Mouse (Mus musculus) natural killer cell, adult 2 months (primary cell): Measurements from ENCODE around the gene Zbtb17.

Source experiments
- DNase-seq, 2 experiments: peaks; one replicate each; pipeline ENCODE4 v3.0.0; 2022; ENCODE audit warnings: low spot score in 2 of 2

The Zbtb17 gene

GRCm38 (mm10) chr4:141425484-141426479 is 18.7 kb upstream of the Zbtb17 start:
- peak; percentile 40 to 68 for DNase-seq

DNA sequence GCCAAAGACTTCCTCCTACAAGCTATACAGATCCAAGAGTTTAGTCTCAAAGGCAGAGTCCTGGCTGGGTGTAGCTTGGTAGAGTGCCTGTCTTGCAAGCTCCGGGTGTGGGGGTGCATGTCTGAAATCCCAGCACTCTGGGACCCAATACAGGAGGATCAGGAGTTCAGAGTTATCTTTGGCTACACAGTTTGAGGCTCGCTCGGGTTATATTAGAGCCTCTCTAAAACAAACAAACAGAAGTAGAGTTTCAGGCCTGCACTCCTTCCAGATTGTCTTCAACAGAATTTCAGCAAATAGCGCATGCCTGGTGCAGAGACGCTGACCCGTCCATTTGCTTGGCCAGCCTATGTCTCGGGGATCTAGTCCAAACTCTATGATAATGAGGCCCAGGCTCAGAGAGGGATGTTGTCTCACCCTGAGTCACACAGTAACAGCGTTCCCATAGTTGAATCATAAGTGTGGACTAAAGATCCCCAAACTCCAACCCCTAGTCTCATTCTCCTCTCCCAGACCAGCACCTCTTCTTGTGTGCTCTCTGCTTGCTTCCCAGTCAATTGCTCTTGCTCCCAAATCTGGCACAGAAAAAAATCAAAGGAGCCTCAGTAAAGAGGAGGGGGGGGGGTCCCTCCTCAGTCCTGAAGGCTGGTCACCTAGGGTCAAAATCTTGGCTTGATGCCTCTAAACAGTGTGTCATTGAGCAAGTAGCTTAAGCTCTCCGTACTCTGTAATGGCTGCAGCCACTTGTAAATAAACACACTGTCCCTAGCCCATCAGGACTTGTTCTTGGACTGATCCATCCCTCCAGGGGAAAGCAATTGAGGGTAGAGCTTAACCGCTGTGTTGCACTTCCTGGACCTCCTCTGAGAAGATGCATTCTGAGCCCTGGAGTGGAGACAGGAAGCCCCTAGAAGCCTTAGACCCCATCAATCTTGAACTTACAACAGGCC is 17.4 kb upstream of the Zbtb17 start:
- no peak for DNase-seq

GRCm38 (mm10) chr4:141427921-141428320 is 16.5 kb upstream of the Zbtb17 start:
- no peak for DNase-seq

DNA sequence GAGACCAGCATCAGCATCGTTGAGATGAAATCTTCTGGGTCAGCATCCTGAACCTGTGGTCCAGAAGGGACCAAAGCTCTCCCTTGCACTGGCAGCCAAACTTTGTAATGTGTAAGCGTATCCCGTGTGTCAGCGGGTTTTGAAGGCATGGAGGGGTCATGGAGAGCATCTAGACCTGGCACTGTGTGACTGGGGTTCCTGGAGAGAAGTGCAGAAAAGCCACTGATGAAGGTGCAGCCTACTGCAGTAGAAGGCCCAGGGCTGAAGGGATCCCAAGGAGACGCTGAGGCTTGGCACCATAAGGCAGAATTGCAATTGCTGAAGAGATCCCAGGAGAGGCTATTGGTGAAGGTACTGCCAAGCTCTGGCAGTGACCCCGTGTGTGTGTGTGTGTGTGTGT is 15.1 kb upstream of the Zbtb17 start:
- DNase-seq, result no peak

- no peak for DNase-seq
Observed at GRCm38 (mm10) chr4:141429847-141430246, 14.6 kb upstream of the Zbtb17 start.

GRCm38 (mm10) chr4:141430997-141431396 is 13.5 kb upstream of the Zbtb17 start:
- DNase-seq, result peak; percentile 52 to 71

DNA sequence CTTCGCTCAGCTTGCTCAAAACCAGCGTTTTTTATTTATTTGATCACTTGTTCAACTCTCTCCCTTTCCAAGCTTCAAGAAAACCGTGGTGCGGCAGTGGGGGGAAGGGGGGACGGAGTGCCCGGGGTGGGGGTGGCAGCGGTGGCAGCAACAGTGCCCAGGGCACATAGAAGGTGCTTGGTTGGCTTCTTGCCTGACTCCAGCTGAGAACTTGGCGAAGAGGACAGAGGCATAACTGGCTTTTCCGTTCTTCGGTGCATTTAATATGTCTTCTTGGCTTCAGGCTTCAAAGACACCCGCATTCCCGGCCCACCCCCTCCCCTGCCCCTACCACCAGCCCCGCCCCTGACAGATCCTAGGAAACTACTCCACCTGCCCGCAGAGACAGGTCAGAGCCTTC is 11.8 kb upstream of the Zbtb17 start:
- no peak for DNase-seq

- DNase-seq, result no peak
Observed at GRCm38 (mm10) chr4:141433191-141433590, 11.3 kb upstream of the Zbtb17 start.

DNA sequence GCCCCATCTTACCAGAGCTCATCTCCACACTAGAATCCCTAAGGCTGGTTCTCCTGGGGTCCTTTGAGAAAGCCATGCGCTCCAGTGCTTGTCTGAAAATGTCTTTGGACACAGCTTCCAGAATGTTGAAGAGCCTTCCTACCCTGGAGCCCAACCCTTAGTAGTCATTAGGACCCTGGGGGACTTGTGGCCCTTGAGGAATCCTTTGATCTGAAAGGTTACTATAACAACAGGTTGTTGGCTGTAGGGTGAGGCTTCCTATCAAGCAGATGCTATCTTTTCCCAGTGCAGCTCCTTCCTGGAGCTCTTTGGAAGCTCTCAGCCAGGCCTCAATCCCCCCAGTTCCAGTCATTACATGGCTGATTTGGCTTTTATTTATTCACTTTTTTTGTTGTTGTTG is 8.5 kb upstream of the Zbtb17 start, which contains the start of gene Srarp:
Gene Srarp, minus strand, starts transcription at position 132 of the 400 bp plus-strand sequence.
- no peak for DNase-seq

DNA sequence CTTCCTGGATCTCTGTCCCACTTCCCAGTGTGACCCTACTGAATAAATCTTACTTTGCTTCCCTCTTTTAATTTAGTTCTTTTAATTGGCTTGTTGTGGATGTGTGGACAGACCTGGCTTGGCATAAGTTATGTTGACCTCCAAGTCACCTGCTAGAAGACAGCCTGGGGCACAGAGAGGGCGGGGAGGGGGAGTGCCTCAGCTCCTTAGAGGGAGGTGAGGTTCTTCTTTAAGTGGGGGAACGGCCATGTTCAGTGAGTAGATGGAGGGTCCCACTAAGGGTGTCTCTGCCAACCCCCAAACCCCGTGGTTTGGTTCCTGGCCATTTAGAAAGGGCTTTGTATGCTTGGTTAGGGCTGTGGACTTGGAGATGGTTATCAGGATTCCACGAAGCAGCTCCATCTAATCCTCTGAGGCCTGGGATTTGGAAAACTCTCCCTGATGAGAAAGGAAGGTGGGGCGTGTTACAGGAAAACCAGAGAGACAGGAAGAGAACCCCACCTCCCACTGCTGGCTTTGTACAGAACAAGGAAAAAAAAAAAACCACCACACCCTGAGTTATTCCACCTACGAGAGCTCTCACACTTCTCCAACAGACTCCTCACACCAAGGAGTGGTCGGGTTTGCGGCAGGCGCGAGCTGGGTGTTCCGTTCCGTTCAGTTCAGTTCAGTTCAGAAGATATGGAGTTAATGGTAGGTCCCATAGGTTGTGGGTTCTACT is 5.2 kb upstream of the Zbtb17 start:
- DNase-seq, result no peak

GRCm38 (mm10) chr4:141440877-141441276 is 3.6 kb upstream of the Zbtb17 start:
- no peak for DNase-seq

DNA sequence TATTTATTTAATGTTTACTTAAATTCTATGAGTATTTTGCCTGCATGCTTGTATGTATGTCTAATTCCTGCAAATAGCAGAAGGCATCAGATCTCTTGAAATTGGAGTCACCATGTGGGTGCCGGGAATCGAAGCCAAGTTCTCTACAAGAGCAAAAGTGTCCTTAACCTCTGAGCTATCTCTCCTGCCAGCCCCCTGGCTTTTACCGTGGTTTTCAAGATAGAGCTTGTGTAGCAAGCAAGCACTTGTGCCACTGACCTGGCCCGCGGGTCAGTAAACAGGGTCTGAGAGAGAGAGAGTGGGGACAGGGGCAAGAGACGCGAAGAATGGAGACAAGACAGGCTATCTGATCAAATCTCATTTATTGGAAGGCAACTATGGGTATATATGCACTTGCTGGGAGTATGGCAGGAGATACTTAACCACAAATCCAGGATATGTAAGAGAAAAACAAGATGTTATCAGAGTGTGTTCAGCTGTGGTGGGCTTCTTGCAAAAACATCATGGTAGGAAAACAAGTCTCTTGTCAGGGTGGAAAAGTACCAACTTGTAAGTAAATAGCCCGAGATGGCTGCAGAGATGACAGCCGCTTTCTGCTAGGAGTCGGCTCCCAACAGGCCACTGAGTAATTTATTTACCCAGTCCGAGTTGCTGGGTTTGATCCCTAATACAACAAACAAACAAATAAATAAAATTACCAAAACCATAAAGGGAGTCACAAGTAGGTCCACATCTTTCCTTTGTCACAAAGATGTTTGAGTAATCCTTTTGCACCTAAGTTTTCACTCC is 619 bp upstream of the Zbtb17 start:
- no peak for DNase-seq

DNA sequence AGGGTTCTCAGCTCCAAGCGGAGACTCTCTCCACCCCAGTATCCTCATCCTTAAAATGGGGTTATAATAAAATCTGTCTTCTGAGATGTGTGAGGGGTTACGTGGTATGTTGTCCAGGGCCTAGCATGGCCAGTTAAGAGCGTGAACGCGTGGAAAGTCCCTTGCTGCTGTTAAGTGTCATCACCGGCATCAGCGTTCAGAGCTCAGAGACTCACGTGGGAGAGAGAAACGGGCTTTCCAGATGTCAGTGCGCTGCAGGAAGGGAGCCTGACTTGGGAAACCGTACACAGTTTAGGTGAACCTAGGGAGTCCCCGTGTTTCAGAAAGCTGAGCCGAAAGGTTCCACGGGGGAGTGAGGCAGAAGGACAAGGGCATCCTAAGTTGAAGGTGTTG is 870 bp downstream of the Zbtb17 start:
- peak; percentile 37 to 54 for DNase-seq

DNA sequence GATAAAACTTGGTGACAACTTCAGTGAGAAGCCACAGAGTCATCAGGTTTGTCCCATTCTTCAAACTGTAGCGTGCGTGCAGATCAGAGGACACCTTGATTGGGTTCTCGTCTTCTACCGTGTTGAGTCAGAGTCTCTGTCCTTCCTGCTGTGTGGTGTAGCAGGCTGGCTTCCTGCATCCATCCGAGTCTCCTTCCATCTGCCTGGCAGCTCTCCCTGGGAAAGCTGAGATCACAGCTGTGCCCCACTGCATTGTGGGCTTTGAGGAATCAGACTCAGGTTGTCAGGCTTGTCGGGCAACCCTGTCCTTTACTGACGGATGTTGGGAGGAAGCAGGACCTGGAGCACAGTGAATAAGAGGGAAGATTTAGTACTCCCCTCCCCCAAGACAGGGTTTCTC is 1.8 kb downstream of the Zbtb17 start:
- DNase-seq, result no peak

DNA sequence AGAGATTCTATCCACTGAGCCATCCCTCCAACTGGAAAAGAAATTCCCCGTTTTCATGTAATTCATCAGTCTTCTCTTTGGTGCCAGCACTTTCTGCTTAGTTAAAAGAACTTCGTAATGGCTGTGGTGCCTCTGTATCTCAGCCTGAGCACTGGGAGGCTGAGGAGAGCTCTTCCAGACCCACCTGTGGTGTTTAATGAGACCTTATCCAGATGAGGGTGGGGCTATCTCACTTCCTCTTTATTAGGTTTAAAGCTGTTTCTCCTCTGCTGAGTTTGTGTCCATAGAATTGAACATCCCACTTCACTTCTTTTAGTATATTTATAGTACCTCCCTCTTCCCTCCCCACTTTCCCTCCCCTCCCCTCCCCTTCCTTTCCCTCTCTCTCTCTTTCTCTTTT is 6.8 kb downstream of the Zbtb17 start:
- no peak for DNase-seq

GRCm38 (mm10) chr4:141451916-141452450 is 7.5 kb downstream of the Zbtb17 start:
- no peak for DNase-seq

DNA sequence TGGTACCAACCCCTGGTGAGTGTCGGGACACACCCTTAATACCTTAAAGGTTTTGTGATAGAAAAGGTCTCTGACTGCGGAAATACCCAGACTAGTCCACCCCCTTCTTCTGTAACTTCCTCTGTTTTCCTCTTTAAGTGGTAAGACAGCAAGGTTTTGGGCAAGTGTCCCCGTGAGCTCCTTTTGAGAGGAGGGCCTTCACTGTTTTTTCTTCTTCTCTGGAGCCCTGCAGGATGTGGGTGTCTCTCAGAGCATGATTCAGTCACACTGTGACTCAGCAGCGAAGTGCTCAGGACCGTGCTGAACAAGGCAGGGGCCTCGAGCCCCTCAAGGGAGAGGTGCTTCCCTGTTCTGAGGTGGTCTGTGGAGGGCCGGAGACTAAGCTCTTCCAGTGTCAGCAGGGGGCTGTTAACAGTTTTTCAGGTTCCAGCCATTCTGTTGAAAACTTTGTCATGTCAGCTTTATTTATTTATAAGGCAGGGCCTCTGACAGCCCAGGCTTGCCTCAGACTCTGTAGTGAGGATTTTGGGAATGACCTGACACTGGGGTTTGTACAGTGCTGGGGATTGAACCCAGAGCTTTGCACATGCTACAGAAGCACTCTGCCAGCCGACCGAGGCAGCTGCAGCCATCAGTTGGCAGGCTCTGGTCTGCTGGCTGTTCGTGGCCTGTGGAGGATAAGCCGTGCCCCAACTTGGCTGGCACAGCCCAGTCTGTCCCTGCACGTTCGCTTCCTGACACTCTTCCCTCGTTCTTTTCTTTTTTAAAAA is 10.3 kb downstream of the Zbtb17 start:
- DNase-seq, result peak; percentile 57 to 61

GRCm38 (mm10) chr4:141455526-141455925 is 11.1 kb downstream of the Zbtb17 start:
- no peak for DNase-seq

GRCm38 (mm10) chr4:141456193-141456938 is 11.9 kb downstream of the Zbtb17 start:
- DNase-seq, result no peak
